Mouse (Mus musculus) lung, postnatal 4 days (tissue): Measurements from ENCODE around the gene Coa4.

ENCODE experiments used
- DNase-seq, 2 experiments: peaks; one replicate each; pipeline ENCODE4 v3.0.0; 2021

The Coa4 gene

GRCm38 (mm10) chr7:100536804-100537518, at the start of gene Coa4:
Gene Coa4 (plus strand): TSS chr7:100537071.
- DNase-seq, result peak; percentile 89 to 93

GRCm38 (mm10) chr7:100487301-100487700, 49.6 kb upstream of the Coa4 start:
- no peak for DNase-seq

GRCm38 (mm10) chr7:100488474-100489048, 48.3 kb upstream of the Coa4 start:
- peak in 1 of 2 experiments; percentile 52 for DNase-seq

GRCm38 (mm10) chr7:100492391-100493116, 44.3 kb upstream of the Coa4 start:
- DNase-seq, result peak; percentile 47 to 86

- peak; percentile 93 to 95 for DNase-seq
Observed at GRCm38 (mm10) chr7:100493117-100493483, 43.8 kb upstream of the Coa4 start, which contains the start of gene Ucp2. Gene Ucp2 (plus strand): TSS chr7:100493337.

GRCm38 (mm10) chr7:100493484-100494414, 43.1 kb upstream of the Coa4 start:
- DNase-seq, result peak; percentile 50 to 63

- DNase-seq, result no peak
Observed at GRCm38 (mm10) chr7:100494415-100494831, 42.4 kb upstream of the Coa4 start.

GRCm38 (mm10) chr7:100495042-100495441, 41.8 kb upstream of the Coa4 start:
- DNase-seq, result no peak

GRCm38 (mm10) chr7:100495581-100496251, 41.2 kb upstream of the Coa4 start:
- DNase-seq, result peak; percentile 86 to 89

- no peak for DNase-seq
Observed at GRCm38 (mm10) chr7:100496371-100496770, 40.5 kb upstream of the Coa4 start.

GRCm38 (mm10) chr7:100496791-100497190, 40.1 kb upstream of the Coa4 start:
- no peak for DNase-seq

GRCm38 (mm10) chr7:100497402-100497801, 39.5 kb upstream of the Coa4 start:
- DNase-seq, result no peak

GRCm38 (mm10) chr7:100497982-100498381, 38.9 kb upstream of the Coa4 start:
- no peak for DNase-seq

GRCm38 (mm10) chr7:100499465-100499864, 37.4 kb upstream of the Coa4 start:
- no peak for DNase-seq

GRCm38 (mm10) chr7:100500276-100500977, 36.4 kb upstream of the Coa4 start:
- no peak for DNase-seq

GRCm38 (mm10) chr7:100501027-100501843, 35.6 kb upstream of the Coa4 start:
- DNase-seq, result no peak

- DNase-seq, result no peak
Observed at GRCm38 (mm10) chr7:100501844-100502373, 35.0 kb upstream of the Coa4 start.

GRCm38 (mm10) chr7:100502374-100502922, 34.4 kb upstream of the Coa4 start:
- no peak for DNase-seq

GRCm38 (mm10) chr7:100503076-100503475, 33.8 kb upstream of the Coa4 start:
- no peak for DNase-seq
